Mouse (Mus musculus) adipose tissue, adult 10 weeks (tissue): ENCODE data around the gene Gm21394. TPM values are rescaled to one million over a fixed set of nuclear protein-coding genes. Genes with fewer than 3 reads are reported as not detected.

Experiments used
- polyA plus RNA-seq: library from polyadenylated mRNA; stranded (reverse); fragments of 350-450 nt; fragmentation: Illumina TruSeq; extraction: RNeasy Lipid Tissue Mini Kit (QIAGEN cat#74804); gene quantifications from one replicate; pipeline ENCODE4 v1.2.3, GENCODE M21; 2014; ENCODE audit warnings: low read depth, low replicate concordance

The Gm21394 gene
- polyA plus RNA-seq: not detected

GRCm38 (mm10) chrY:84564807-84565206 is at the start of gene Gm21394:
Gm21394 (minus strand) TSS chrY:84564907.

Other genes with a start within 250 kb of the Gm21394 start
- not detected for gene Gm21409, start 181.8 kb upstream of the Gm21394 start, polyA plus RNA-seq